7 mouse cellular contexts compared by ENCODE assay signal in genomic region chr5:64805873-64806505, GRCm38 (mm10). TPM values are rescaled to one million over a fixed set of nuclear protein-coding genes. Genes with fewer than 3 reads are reported as not detected.
DNase-seq lines count a peak whose midpoint lies in the region; ATAC-seq and TF ChIP-seq lines count a peak whose summit lies in the region.

No protein-coding gene starts in this region.

- peak; percentile 93 for DNase-seq in ES-CJ7 (ENCODE audit: low read depth, low spot score)
- DNase-seq in adrenal gland, adult 18-20 months (ENCODE audit: low spot score in 2 of 2) = peak; percentile 60 to 67
- peak; percentile 85 for DNase-seq in forebrain, embryonic 14.5 days (ENCODE audit: low spot score)
- DNase-seq in limb, embryonic 14.5 days (ENCODE audit: low spot score) = peak; percentile 82
- DNase-seq in thymus, postnatal 14 days = peak; percentile 78

- peak overlapping the region; percentile 86 for H3K27ac ChIP-seq in forebrain, embryonic 14.5 days (ENCODE audit: low read depth, low read length)
- peak overlapping the region; percentile 90 for H3K27ac ChIP-seq in hindbrain, embryonic 12.5 days
- peak overlapping the region; percentile 74 for H3K27ac ChIP-seq in limb, embryonic 14.5 days (replicated peaks; ENCODE audit: low read depth, low read length)
- peak overlapping the region; percentile 66 for H3K27ac ChIP-seq in midbrain, embryonic 15.5 days

- no peaks in the 10 kb centered on the region for H3K9me3 ChIP-seq in forebrain, embryonic 14.5 days (replicated peaks; ENCODE audit: control insufficient read depth, low read length)
- H3K9me3 ChIP-seq in hindbrain, embryonic 12.5 days (replicated peaks) = no peaks in the 10 kb centered on the region
- H3K9me3 ChIP-seq in limb, embryonic 14.5 days (ENCODE audit: control insufficient read depth, low read length) = no peaks in the 10 kb centered on the region
- H3K9me3 ChIP-seq in midbrain, embryonic 15.5 days = no peaks in the 10 kb centered on the region

- H3K9ac ChIP-seq in forebrain, embryonic 14.5 days (ENCODE audit: low read length) = peak overlapping the region; percentile 61
- H3K9ac ChIP-seq in hindbrain, embryonic 12.5 days = peak overlapping the region; percentile 59
- peak overlapping the region; percentile 21 for H3K9ac ChIP-seq in limb, embryonic 14.5 days (ENCODE audit: low read depth, low read length, severe bottlenecking)
- H3K9ac ChIP-seq in midbrain, embryonic 15.5 days = 0 out of 2 replicates have a peak overlapping the region, but pooled peaks have one; percentile 15

- H3K27me3 ChIP-seq in forebrain, embryonic 14.5 days (replicated peaks; ENCODE audit: control insufficient read depth, insufficient read depth, low read length) = no peaks in the 10 kb centered on the region
- H3K27me3 ChIP-seq in hindbrain, embryonic 12.5 days = no peaks in the 10 kb centered on the region
- H3K27me3 ChIP-seq in limb, embryonic 14.5 days (ENCODE audit: control insufficient read depth, insufficient read depth, low read length) = no peaks in the 10 kb centered on the region
- no peaks in the 10 kb centered on the region for H3K27me3 ChIP-seq in midbrain, embryonic 15.5 days (replicated peaks)

- WGBS in forebrain, embryonic 14.5 days = 0% methylated on average over 7 of the region's 7 CpGs
- 1% methylated on average over 7 of the region's 7 CpGs for WGBS in hindbrain, embryonic 12.5 days
- WGBS in limb, embryonic 14.5 days = 6% methylated on average over 7 of the region's 7 CpGs
- WGBS in midbrain, embryonic 15.5 days = 2% methylated on average over 7 of the region's 7 CpGs

- no peak for TF ChIP-seq POLR2A in limb, embryonic 14.5 days (IDR thresholded peaks at IDR 0.05; ENCODE audit: borderline replicate concordance, extremely low read depth, insufficient read depth, insufficient read length)

- H3K4me1 ChIP-seq in forebrain, embryonic 14.5 days (ENCODE audit: control insufficient read depth, insufficient read depth, low read length) = peaks cover 28% of the 10 kb centered on the region
- peaks cover 53% of the 10 kb centered on the region for H3K4me1 ChIP-seq in hindbrain, embryonic 12.5 days
- H3K4me1 ChIP-seq in limb, embryonic 14.5 days (ENCODE audit: control insufficient read depth, insufficient read depth, low read length) = peaks cover 52% of the 10 kb centered on the region
- H3K4me1 ChIP-seq in midbrain, embryonic 15.5 days = peaks cover 33% of the 10 kb centered on the region

- H3K4me3 ChIP-seq in forebrain, embryonic 14.5 days (ENCODE audit: low read depth, low read length) = peak overlapping the region; percentile 82
- peak overlapping the region; percentile 85 for H3K4me3 ChIP-seq in hindbrain, embryonic 12.5 days
- peak overlapping the region; percentile 85 for H3K4me3 ChIP-seq in limb, embryonic 14.5 days (replicated peaks; ENCODE audit: low read length)
- H3K4me3 ChIP-seq in midbrain, embryonic 15.5 days = peak overlapping the region; percentile 27

- ATAC-seq in forebrain, embryonic 14.5 days = peak; percentile 28; the same call in 1 of the 2 replicates
- ATAC-seq in hindbrain, embryonic 12.5 days (ENCODE audit: low FRiP score) = no peak
- ATAC-seq in limb, embryonic 14.5 days (ENCODE audit: low FRiP score, low read depth) = no peak
- ATAC-seq in midbrain, embryonic 15.5 days (replicated peaks) = no peak

- H3K4me2 ChIP-seq in forebrain, embryonic 14.5 days (ENCODE audit: low read length) = peak overlapping the region; percentile 71
- H3K4me2 ChIP-seq in hindbrain, embryonic 12.5 days (replicated peaks) = peak overlapping the region; percentile 72
- H3K4me2 ChIP-seq in limb, embryonic 14.5 days (replicated peaks; ENCODE audit: low read depth, low read length, severe bottlenecking) = peak overlapping the region; percentile 66
- H3K4me2 ChIP-seq in midbrain, embryonic 15.5 days = peak overlapping the region; percentile 81

- H3K36me3 ChIP-seq in forebrain, embryonic 14.5 days (ENCODE audit: control insufficient read depth, insufficient read depth, low read length) = no peaks in the 10 kb centered on the region
- H3K36me3 ChIP-seq in hindbrain, embryonic 12.5 days = no peaks in the 10 kb centered on the region
- H3K36me3 ChIP-seq in limb, embryonic 14.5 days (ENCODE audit: control insufficient read depth, insufficient read depth, low read length) = peaks cover 7% of the 10 kb centered on the region; the same call in 1 of the 2 replicates
- H3K36me3 ChIP-seq in midbrain, embryonic 15.5 days (replicated peaks) = no peaks in the 10 kb centered on the region

RNA-seq across cellular contexts. Expression of gene Klf3, which starts 2.8 kb away (rescaled TPM):
- 10 to 100 TPM; 48.2 to 57.3 TPM for total RNA-seq in adrenal gland, adult 18-20 months (2021)
- 19.3 and 24.3 TPM in 2 replicates for polyA plus RNA-seq in forebrain, embryonic 14.5 days (2014; fragmentation: Nextera tagmentation; extraction: Ambion mirVana)
- 44.6 and 50.7 TPM in 2 replicates for polyA plus RNA-seq in hindbrain, embryonic 12.5 days (2016; fragmentation: Nextera tagmentation; extraction: Ambion mirVana)
- 38.2 and 70.8 TPM in 2 replicates for polyA plus RNA-seq in limb, embryonic 14.5 days (2012; rRNA removed)
- 76.0 and 76.7 TPM in 2 replicates for polyA plus RNA-seq in limb, embryonic 14.5 days (2014; fragmentation: Nextera tagmentation; extraction: Ambion mirVana)
- 24.6 and 27.7 TPM in 2 replicates for polyA plus RNA-seq in midbrain, embryonic 15.5 days (2015; fragmentation: Nextera tagmentation; extraction: Ambion mirVana)

Comparison
In these comparisons a context has a peak if more than half of its experiments do, and no peak if none do; other contexts are left out.
1. H3K4me3 ChIP-seq: peak in every context shown above with its lines; median percentile 85 in hindbrain, embryonic 12.5 days; 85 in limb, embryonic 14.5 days; 82 in forebrain, embryonic 14.5 days; 27 in midbrain, embryonic 15.5 days.